Mouse (Mus musculus) cerebellum, postnatal 10 days (tissue): ENCODE measurements around the gene Reep3.

Experiments
- DNase-seq, 2 experiments: peaks; one replicate each; pipeline ENCODE4 v3.0.0; 2021; ENCODE audit warnings: mixed read lengths in 2 of 2

Reep3 gene

GRCm38 (mm10) chr10:67049621-67050020, 47.1 kb downstream of the Reep3 start:
- no peak for DNase-seq

DNA sequence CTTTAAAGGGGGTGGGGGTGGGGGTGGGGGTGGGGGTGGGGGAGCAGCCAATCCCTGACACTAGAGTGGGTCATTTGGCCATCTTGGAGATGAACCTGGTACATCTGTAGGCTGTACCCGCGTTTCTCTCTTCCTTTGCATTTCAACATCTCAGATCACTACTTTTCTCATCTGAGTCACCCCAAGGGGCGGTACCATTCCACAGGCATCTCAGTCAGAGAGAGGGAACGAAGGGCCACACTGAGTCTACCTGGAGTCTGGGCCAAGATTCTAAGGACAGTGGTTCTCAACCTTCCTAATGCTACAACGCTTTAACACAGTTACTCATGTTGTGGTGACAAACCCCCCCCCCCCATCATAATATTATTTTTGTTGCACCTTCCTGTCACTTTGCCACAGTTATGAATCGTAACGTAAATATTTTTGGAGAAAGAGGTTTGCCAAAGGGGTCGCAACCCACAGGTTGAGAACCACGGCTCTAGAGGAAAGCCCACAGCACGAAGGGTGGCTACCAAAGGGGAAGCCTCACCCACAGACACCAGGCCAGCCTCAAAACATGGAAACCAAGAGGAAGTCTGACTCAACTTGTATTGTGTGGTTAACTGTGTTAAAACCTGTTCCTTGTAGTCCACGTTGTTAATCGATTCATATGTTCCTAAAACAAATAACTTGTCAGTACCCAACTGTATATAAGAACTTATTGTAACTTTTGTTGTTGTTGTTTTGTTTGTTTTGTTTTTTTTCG, 47.7 kb downstream of the Reep3 start:
- no peak for DNase-seq

DNA sequence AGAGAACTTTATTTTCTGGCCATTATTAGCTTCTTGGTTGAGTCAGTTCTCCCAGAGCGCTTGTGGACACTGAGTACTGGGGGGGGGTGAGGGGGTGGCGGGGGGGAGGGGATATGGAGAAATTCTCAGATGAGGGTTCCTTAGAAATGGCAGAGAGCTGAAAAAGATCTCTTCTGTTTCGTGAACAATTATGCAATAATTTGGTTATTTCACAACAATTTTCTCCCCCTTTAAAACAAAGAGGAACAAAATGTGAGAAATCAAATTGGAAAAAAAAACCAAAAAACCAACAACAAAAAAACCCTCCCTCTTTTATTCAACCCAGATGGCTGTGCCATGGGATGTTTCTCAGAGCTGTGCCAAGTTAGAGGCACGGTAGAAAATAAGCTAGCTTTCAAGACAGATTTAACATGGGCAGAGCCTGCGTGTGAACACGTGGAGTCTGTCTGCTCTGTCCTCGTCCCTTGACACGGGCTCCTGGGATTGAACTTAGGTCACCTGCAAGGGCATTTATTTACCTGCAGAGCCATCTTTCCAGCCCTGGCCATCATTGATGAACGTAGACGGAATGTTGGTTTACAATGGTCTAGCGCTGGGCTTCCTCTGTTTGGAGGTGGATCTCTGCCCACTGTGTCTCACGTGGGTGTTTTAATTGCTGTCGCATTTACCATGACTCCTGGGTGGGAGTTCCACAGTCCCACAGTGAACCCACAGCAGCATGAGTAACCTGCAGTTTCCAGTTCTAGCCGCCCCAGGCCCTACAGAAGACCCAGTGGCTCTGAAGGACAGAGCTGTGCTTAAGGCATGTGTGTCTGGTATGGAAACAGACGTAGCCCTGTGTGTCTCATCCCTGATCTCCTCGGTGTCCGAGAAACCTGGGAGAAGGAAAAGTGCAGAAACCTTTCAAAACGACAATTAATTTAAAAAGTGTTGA, 48.8 kb downstream of the Reep3 start:
- DNase-seq = peak in 1 of 2 experiments; percentile 33

GRCm38 (mm10) chr10:67045192-67045899, 51.4 kb downstream of the Reep3 start:
- no peak for DNase-seq

DNA sequence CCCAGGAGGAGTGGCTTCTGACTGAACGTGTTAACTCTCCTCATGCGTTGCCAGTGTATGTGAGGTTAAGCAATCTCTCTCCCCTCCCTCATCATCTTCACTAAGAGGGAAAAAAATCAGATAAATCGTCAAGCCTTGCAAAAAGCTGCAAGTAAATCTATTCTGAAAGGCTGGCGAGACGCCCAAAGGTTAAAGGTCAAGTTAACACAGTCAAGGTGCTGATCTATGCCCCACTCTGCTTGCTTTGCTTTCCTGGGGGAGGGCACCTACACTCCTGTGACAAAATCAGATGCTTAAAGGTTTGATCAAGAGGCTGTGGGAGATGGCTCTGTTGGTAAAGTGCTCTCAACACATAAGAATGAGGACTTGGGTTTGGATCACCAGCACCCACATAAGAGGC, 52.4 kb downstream of the Reep3 start:
- DNase-seq = peak in 1 of 2 experiments; percentile 43

DNA sequence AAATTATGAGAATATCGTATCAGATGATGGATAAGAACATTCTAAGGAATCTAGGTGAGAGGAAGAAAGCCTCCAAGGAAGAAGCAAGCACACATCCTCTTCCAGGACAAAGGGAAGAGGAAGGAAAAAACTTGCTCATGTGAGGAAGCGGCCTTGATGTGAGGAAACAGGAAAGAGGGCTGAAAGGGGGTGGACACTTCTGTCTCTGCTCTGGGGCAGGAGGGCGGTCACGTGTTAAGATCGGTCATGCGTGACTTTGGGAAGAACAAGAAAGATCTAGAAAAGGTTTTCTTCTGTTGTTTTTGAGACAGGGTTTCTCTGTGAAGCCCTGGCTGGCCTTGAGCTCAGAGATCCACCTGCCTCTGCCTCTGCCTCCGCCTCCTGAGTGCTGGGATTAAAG, 53.5 kb downstream of the Reep3 start:
- DNase-seq = no peak

- no peak for DNase-seq
Measured at GRCm38 (mm10) chr10:67040410-67040809, 56.3 kb downstream of the Reep3 start.

GRCm38 (mm10) chr10:67039001-67039400, 57.7 kb downstream of the Reep3 start:
- peak in 1 of 2 experiments; percentile 23 for DNase-seq

GRCm38 (mm10) chr10:67036542-67036941, 60.2 kb downstream of the Reep3 start:
- no peak for DNase-seq

GRCm38 (mm10) chr10:67036141-67036540, 60.6 kb downstream of the Reep3 start:
- DNase-seq = peak in 1 of 2 experiments; percentile 36

GRCm38 (mm10) chr10:67031186-67031585, 65.6 kb downstream of the Reep3 start:
- no peak for DNase-seq

DNA sequence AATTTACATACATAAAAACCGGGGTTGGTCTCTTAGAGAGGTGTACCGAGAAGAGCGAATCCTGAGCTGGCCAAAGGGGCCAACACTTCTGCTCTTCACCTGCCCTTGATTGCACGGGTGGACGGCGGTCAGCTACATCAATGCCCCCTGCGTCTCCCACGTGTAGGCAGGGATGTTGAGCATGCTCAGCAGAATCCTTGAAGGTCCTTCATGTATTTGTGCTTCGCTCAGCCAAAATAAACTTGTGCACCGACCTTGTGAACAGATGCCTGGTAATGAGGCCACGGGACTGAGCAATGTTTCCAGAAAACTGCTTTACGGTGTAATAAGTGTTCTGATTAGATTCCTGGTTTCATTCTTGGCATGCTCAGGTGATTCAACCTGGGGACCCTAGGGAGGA, 67.4 kb downstream of the Reep3 start:
- DNase-seq = no peak

DNA sequence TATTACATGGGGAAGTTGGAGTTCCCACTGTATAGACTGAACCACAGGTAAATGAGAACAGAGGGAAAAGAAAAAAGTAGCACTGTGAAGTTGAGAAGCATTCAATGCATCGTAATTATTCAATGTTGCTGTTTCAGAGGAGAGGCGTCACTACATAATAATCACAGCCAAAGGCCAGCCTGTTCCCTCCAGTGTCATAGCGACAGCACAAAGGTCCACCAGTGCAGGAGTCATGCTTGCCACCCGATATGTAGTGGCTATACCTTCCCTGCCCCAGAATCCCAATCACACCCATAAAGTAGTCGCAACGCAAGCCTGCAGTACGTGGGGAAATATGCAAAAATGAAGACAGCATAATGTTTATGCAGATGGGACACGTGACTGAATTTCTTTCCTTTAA, 70.4 kb downstream of the Reep3 start:
- no peak for DNase-seq

- DNase-seq = peak; percentile 91 to 93
Measured at GRCm38 (mm10) chr10:67025573-67026236, 71.0 kb downstream of the Reep3 start.

DNA sequence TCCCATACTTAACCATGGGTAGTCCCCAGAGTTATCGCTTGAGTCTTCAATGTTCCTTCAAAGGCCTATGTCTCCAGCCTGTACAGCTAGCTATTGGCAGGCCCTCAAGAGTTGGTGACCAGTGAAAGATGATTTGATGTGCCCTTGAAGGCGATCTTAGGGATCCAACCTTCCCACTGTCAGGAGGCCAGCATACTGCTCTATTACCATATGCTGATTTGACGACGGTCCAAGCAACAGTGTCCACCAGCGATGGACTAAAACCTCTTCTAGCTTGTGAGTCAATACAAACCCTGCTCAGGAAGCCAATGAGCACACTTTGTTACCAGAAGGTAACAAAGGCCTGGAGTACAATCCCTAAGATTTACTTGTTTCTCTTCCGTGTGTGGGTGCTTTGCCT, 72.4 kb downstream of the Reep3 start:
- peak; percentile 76 to 83 for DNase-seq

GRCm38 (mm10) chr10:67023092-67023491, 73.7 kb downstream of the Reep3 start:
- no peak for DNase-seq

DNA sequence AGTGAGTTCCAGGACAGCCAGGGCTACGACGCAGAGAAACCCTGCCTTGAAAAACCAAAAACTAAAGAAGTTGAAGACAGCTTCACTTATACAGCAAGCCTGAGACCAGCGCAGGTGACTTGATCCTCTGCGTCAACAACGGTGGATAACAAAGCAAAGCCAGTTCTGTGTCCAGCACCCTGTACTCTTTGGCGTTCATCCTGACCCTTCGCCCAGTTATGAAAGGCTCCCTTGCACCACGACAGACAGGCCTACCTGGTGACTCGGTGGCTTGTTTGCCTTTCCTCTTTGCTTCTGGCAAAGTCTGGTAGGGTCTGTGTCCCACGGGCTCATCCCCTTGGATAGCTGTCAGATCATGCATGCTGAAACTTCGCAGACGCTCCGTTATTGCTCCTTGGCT, 75.3 kb downstream of the Reep3 start:
- no peak for DNase-seq

DNA sequence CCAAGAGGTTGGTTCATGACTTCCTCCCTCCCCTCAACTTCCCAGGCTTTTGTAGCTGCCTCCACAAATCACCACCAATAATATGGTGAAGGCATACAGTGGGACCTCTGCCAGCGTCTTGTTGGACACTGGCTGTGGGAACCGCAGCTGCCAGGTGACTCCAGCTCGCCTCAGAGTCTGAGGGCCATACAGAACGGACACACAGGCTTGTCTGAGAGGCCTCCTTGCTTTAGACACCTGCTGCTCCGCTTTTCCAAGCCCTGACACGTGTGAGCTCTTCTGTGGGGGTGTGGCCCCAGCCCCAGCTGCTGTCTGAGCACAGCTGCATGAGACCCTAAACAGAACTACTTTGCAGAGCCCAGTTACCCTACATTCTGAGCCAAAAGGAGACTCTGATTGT, 77.9 kb downstream of the Reep3 start:
- DNase-seq = peak; percentile 61 to 67

DNA sequence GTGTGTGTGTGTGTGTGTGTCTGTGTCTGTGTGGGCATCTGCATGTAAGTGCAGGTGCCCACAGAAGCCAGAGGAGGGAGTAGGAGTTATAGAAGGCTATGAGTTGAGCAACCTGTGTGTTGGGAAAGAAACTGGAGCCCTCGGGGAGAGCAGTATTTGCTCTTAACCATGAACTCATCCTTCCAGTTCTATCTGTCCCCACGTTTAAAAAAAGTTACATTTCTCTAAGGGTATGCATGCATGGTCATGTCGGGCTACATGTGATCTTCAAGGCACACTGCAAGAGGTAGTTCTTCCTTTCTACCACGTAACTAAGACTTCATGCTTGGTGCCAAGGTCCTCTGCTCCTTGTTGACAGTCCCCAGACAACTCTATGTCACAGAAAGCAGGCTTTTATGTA, 78.9 kb downstream of the Reep3 start:
- no peak for DNase-seq

- peak in 1 of 2 experiments; percentile 33 for DNase-seq
Measured at GRCm38 (mm10) chr10:67017315-67017714, 79.4 kb downstream of the Reep3 start.

DNA sequence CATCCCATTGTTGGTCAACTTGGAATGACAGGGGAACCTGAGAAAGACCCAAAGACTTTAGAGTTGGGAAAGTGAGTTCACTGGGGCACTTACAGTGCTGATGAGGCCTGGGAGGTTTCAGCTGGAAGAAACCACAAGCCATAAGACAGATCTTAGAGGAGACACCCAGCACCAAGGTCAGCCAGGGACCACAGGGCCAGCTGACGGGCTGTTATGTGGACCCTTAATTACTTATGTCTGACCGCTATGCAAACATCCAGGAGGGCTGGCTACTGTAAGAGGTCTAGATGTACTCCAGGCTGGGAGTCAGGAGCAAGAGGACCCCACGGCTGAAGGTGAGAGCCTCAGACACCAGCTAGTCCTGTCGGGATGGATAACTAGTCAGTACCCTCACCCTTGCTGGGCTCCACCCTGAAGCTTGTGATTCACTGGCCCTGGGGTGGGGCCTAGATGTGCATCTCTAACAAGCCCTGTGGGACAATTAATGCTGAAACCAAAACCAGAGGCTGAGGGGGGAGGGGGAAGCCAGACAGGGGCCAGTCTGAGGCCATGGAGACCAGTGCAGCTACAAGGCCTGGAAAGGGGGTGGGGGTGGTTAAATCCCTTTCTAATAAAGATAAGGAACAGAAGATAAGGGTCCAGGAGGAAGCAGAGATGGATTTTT, 80.0 kb downstream of the Reep3 start:
- no peak for DNase-seq

- no peak for DNase-seq
Measured at GRCm38 (mm10) chr10:67014746-67015145, 82.0 kb downstream of the Reep3 start.
